Mouse (Mus musculus): ENCODE measurements around the gene Hectd2. TPM values are rescaled to one million over a fixed set of nuclear protein-coding genes. Genes with fewer than 3 reads are reported as not detected.

Hectd2 gene
- total RNA-seq, 2 experiments from 2014 or later = 2.8 to 3.4 TPM

Other genes starting within 250 kb of the Hectd2 start
- 10 to 100 TPM; 14.9 to 16.5 TPM for gene Pcgf5, start 206.3 kb upstream of the Hectd2 start, total RNA-seq (2021)
- gene Ppp1r3c, start 182.0 kb downstream of the Hectd2 start, total RNA-seq (2021) = 100 to 1,000 TPM; 125 to 230 TPM